Mouse (Mus musculus): ENCODE results near the gene Rpl5. TPM values are rescaled to one million over a fixed set of nuclear protein-coding genes. Genes with fewer than 3 reads are reported as not detected.

Gene Rpl5
- 425 TPM for polyA plus RNA-seq (2014; fragmentation: Illumina TruSeq; extraction: RNeasy Lipid Tissue Mini Kit (QIAGEN cat#74804); ENCODE audit: low read depth, low replicate concordance)

DNA sequence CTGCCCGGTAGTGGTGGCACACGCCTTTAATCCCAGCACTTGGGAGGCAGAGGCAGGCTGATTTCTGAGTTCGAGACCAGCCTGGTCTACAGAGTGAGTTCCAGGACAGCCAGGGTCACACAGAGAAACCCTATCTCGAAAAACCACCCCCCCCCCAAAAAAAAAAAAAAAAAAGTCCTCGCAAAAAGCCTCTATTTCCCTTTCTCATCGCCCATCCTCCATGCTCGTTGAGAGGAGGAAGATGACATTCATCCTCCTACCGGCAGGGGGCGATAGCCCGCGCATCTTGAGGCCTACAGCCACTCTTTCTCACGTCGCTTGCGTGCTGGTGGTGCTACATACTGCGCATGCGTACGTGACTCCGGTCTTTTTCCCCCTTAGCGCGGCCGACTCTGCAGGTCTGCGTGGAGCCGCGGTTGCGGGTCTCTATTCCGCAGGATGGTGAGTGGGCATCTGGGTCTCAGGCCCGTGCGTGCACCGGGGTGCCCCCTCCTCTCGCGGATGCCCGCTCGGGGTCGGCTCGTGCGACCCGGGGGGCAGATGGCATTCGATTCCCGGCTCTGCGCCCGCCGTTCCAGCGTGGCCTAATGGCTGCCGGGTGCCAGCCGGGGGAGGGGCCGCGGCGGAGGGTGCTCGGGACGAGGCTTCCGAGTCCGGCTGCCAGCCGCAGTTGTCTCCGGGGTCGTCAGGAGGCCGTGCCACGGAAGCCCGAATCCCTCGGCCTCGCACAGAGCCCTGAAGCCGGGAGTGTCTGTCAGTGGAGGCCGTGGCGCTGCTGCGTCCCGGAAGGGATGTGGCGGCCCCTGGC lies at the start of gene Rpl5:
TSS of gene Rpl5 (plus strand) at position 297 of the 808 bp plus-strand sequence.

DNA sequence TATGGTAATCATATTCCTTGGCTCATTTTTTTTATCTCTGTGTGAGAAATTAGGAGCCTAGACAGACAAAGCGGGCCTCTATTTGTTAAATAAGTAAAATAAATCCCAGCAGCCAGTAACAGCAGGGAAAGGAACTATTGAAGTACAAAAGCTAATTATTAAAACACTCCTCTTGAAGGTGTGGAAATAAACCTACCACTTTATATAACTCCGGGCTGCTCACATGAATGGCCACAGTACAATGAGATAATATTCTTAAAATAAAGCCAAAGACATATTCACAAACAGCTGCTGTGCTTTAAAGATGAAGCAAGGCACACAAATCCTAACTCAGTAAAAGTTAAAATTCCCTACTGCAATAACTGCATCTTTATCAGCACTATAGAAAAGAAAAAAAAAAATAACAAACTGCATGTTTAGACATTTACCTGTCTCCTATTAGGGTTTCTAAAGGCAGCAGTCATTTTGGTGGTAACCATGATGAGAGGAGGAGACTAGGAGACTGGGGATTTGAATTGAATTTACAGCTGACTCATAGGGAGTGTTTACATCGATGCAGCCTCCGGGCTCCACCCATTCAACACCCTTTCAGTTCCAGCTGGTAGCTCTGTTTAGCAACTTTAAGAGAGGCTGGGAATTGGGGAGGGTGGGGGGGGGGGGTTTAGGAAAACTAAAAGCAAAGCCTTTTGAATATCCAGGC lies 25.6 kb upstream of the Rpl5 start, which contains the start of gene Evi5:
TSS of gene Evi5 (minus strand) at position 547 of the 700 bp plus-strand sequence.

Other genes starting within 250 kb of the Rpl5 start
- not detected for gene Gfi1, start 174.5 kb upstream of the Rpl5 start, polyA plus RNA-seq (2014; fragmentation: Illumina TruSeq; extraction: RNeasy Lipid Tissue Mini Kit (QIAGEN cat#74804); ENCODE audit: low read depth, low replicate concordance)
- not detected for gene Ube2d2b, start 70.4 kb upstream of the Rpl5 start, polyA plus RNA-seq (2014; fragmentation: Illumina TruSeq; extraction: RNeasy Lipid Tissue Mini Kit (QIAGEN cat#74804); ENCODE audit: low read depth, low replicate concordance)
- 216 TPM for gene Evi5, start 25.4 kb upstream of the Rpl5 start, polyA plus RNA-seq (2014; fragmentation: Illumina TruSeq; extraction: RNeasy Lipid Tissue Mini Kit (QIAGEN cat#74804); ENCODE audit: low read depth, low replicate concordance)
- 98.3 TPM for gene Fam69a, start 86.6 kb downstream of the Rpl5 start, polyA plus RNA-seq (2014; fragmentation: Illumina TruSeq; extraction: RNeasy Lipid Tissue Mini Kit (QIAGEN cat#74804); ENCODE audit: low read depth, low replicate concordance)
- gene Mtf2, start 165.2 kb downstream of the Rpl5 start, polyA plus RNA-seq (2014; fragmentation: Illumina TruSeq; extraction: RNeasy Lipid Tissue Mini Kit (QIAGEN cat#74804); ENCODE audit: low read depth, low replicate concordance) = 32.3 TPM
- 94.9 TPM for gene Tmed5, start 232.1 kb downstream of the Rpl5 start, polyA plus RNA-seq (2014; fragmentation: Illumina TruSeq; extraction: RNeasy Lipid Tissue Mini Kit (QIAGEN cat#74804); ENCODE audit: low read depth, low replicate concordance)
- 0.44 TPM for gene Ccdc18, start 232.4 kb downstream of the Rpl5 start, polyA plus RNA-seq (2014; fragmentation: Illumina TruSeq; extraction: RNeasy Lipid Tissue Mini Kit (QIAGEN cat#74804); ENCODE audit: low read depth, low replicate concordance)